ENCODE assay signal across 8 mouse cellular contexts in the genomic region with DNA sequence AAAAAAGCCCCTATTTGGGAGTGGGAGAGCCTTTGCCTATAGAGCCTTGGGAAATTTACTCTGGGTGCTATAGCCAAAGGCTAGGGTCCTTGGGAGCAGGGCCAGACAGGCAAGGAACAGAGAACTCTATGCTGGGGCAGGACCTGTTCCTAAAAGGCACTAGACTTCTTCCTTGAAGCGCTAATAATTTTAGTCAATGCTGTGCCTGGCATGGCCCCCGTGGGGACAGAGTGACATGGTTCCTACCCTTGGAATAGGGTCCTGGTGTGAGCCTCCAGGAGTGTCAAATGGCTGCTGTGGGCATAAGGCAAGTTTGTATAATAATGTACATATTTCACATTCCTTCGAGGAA. TPM values are rescaled to one million over a fixed set of nuclear protein-coding genes. Genes with fewer than 3 reads are reported as not detected.
A peak's percentile ranks its signal among the peaks of the same experiment; 100 is the strongest.
DNase-seq lines count a peak whose midpoint lies in the region; ATAC-seq and TF ChIP-seq lines count a peak whose summit lies in the region.

No protein-coding gene starts in this region.

- H3K36me3 ChIP-seq in heart, embryonic 11.5 days (ENCODE audit: control insufficient read depth, insufficient read depth, low read length), result no peaks in the 10 kb centered on the region
- peaks cover 3% of the 10 kb centered on the region for H3K36me3 ChIP-seq in C2C12 (ENCODE audit: control insufficient read depth, insufficient read depth)
- no peaks in the 10 kb centered on the region for H3K36me3 ChIP-seq in forebrain, embryonic 14.5 days (ENCODE audit: control insufficient read depth, insufficient read depth, low read length)
- peaks cover 3% of the 10 kb centered on the region; the same call in 1 of the 2 replicates for H3K36me3 ChIP-seq in limb, embryonic 14.5 days (ENCODE audit: control insufficient read depth, insufficient read depth, low read length)

- H3K4me1 ChIP-seq in heart, embryonic 11.5 days (ENCODE audit: control insufficient read depth, insufficient read depth, low read length), result no peaks in the 10 kb centered on the region
- 0 out of 2 replicates have a peak, but pooled peaks cover 3% of the 10 kb centered on the region for H3K4me1 ChIP-seq in forebrain, embryonic 14.5 days (ENCODE audit: control insufficient read depth, insufficient read depth, low read length)
- peaks cover 6% of the 10 kb centered on the region for H3K4me1 ChIP-seq in limb, embryonic 14.5 days (ENCODE audit: control insufficient read depth, insufficient read depth, low read length)

- H3K4me3 ChIP-seq in heart, embryonic 11.5 days (ENCODE audit: low read depth, low read length), result peak overlapping the region; percentile 58
- peak overlapping the region; percentile 53 for H3K4me3 ChIP-seq in C2C12 (ENCODE audit: insufficient read depth, poor library complexity, severe bottlenecking)
- H3K4me3 ChIP-seq in forebrain, embryonic 14.5 days (ENCODE audit: low read depth, low read length), result no peak overlapping the region
- H3K4me3 ChIP-seq in limb, embryonic 14.5 days (replicated peaks; ENCODE audit: low read length), result peak overlapping the region; percentile 49

- H3K9me3 ChIP-seq in heart, embryonic 11.5 days (replicated peaks; ENCODE audit: control insufficient read depth, low read length), result no peaks in the 10 kb centered on the region
- H3K9me3 ChIP-seq in forebrain, embryonic 14.5 days (replicated peaks; ENCODE audit: control insufficient read depth, low read length), result no peaks in the 10 kb centered on the region
- no peaks in the 10 kb centered on the region for H3K9me3 ChIP-seq in limb, embryonic 14.5 days (ENCODE audit: control insufficient read depth, low read length)

- no peaks in the 10 kb centered on the region for H3K79me3 ChIP-seq in C2C12 (ENCODE audit: low read depth)

- no peak for TF ChIP-seq CTCF in C2C12 (IDR thresholded peaks at IDR 0.05; ENCODE audit: control insufficient read depth, insufficient read depth, insufficient read length)

- DNase-seq in heart, adult 9 months (ENCODE audit: low spot score in 2 of 2), result no peak
- no peak for DNase-seq in forebrain, embryonic 14.5 days (ENCODE audit: low spot score)
- no peak for DNase-seq in limb, embryonic 14.5 days (ENCODE audit: low spot score)
- DNase-seq in spleen, postnatal 14 days (ENCODE audit: low spot score in 2 of 2), result no peak
- no peak for DNase-seq in yolk sac, embryonic 10.5 days (ENCODE audit: low spot score)

- 71% methylated on average over 3 of the region's 3 CpGs for WGBS in heart, embryonic 11.5 days (ENCODE audit: insufficient replicate concordance)
- 70% methylated on average over 3 of the region's 3 CpGs for WGBS in forebrain, embryonic 14.5 days
- 57% methylated on average over 3 of the region's 3 CpGs for WGBS in limb, embryonic 14.5 days

- peak overlapping the region; percentile 78 for H3K4me2 ChIP-seq in heart, embryonic 11.5 days
- peak overlapping the region; percentile 40; the same call in 1 of the 2 replicates for H3K4me2 ChIP-seq in forebrain, embryonic 14.5 days (ENCODE audit: low read length)
- H3K4me2 ChIP-seq in limb, embryonic 14.5 days (replicated peaks; ENCODE audit: low read depth, low read length, severe bottlenecking), result peak overlapping the region; percentile 61

- no peaks in the 10 kb centered on the region for H3K79me2 ChIP-seq in C2C12 (ENCODE audit: control insufficient read depth, insufficient read depth)

- ATAC-seq in heart, embryonic 11.5 days (replicated peaks; ENCODE audit: insufficient number of reproducible peaks, low FRiP score, low TSS enrichment), result no peak
- no peak for ATAC-seq in forebrain, embryonic 14.5 days
- no peak for ATAC-seq in limb, embryonic 14.5 days (ENCODE audit: low FRiP score, low read depth)
- no peak for ATAC-seq in CD4-positive, CD25-positive, alpha-beta regulatory T cell, adult 4 months

- no peak overlapping the region for H3K27ac ChIP-seq in heart, embryonic 11.5 days (ENCODE audit: low read depth, low read length)
- H3K27ac ChIP-seq in forebrain, embryonic 14.5 days (ENCODE audit: low read depth, low read length), result no peak overlapping the region
- H3K27ac ChIP-seq in limb, embryonic 14.5 days (replicated peaks; ENCODE audit: low read depth, low read length), result no peak overlapping the region

- H3ac ChIP-seq in C2C12 (ENCODE audit: control insufficient read depth, insufficient read length, low read depth), result no peak overlapping the region

- TF ChIP-seq POLR2A in limb, embryonic 14.5 days (IDR thresholded peaks at IDR 0.05; ENCODE audit: borderline replicate concordance, extremely low read depth, insufficient read depth, insufficient read length), result no peak

- peak overlapping the region; percentile 81 for H3K9ac ChIP-seq in heart, embryonic 11.5 days (ENCODE audit: low read depth, low read length)
- no peak overlapping the region for H3K9ac ChIP-seq in forebrain, embryonic 14.5 days (ENCODE audit: low read length)
- H3K9ac ChIP-seq in limb, embryonic 14.5 days (ENCODE audit: low read depth, low read length, severe bottlenecking), result no peak overlapping the region

- no peaks in the 10 kb centered on the region for H3K27me3 ChIP-seq in heart, embryonic 11.5 days (ENCODE audit: control insufficient read depth, insufficient read depth, low read length)
- H3K27me3 ChIP-seq in C2C12 (ENCODE audit: control insufficient read depth, insufficient read depth, insufficient read length), result no peaks in the 10 kb centered on the region
- H3K27me3 ChIP-seq in forebrain, embryonic 14.5 days (replicated peaks; ENCODE audit: control insufficient read depth, insufficient read depth, low read length), result no peaks in the 10 kb centered on the region
- H3K27me3 ChIP-seq in limb, embryonic 14.5 days (ENCODE audit: control insufficient read depth, insufficient read depth, low read length), result no peaks in the 10 kb centered on the region

TF ChIP-seq in C2C12, 6 proteins besides CTCF, POLR2A, EP300 and RAD21:
- TF ChIP-seq USF1 (IDR thresholded peaks at IDR 0.05; ENCODE audit: low read depth) (no peak), FOSL1 (IDR thresholded peaks at IDR 0.05; ENCODE audit: insufficient read depth, low read length, poor library complexity, severe bottlenecking) (no peak), CEBPB (IDR thresholded peaks at IDR 0.05; ENCODE audit: low read depth) (no peak), MYOD1 (IDR thresholded peaks at IDR 0.05; ENCODE audit: control insufficient read depth, insufficient read length, low read depth) (no peak), MYOG (IDR thresholded peaks at IDR 0.05; ENCODE audit: control insufficient read depth, extremely low read depth, insufficient read length) (no peak), MAX (IDR thresholded peaks at IDR 0.05) (no peak)

RNA-seq across cellular contexts. Expression of a gene that starts 0.5 kb away (rescaled TPM):
- polyA plus RNA-seq in heart, embryonic 11.5 days (2014; fragmentation: Nextera tagmentation; extraction: Ambion mirVana), result 1.2 and 1.3 TPM in 2 replicates
- polyA plus RNA-seq in C2C12 (2012; fragmentation: generic; extraction: Trizol), result 2.2 TPM
- polyA plus RNA-seq in forebrain, embryonic 14.5 days (2014; fragmentation: Nextera tagmentation; extraction: Ambion mirVana), result 0.33 and 0.41 TPM in 2 replicates
- 6.4 and 8.3 TPM in 2 replicates for polyA plus RNA-seq in limb, embryonic 14.5 days (2012; rRNA removed)
- polyA plus RNA-seq in limb, embryonic 14.5 days (2014; fragmentation: Nextera tagmentation; extraction: Ambion mirVana), result 1.3 and 1.5 TPM in 2 replicates
- 10 to 100 TPM; 19.7 to 25.9 TPM for polyA plus RNA-seq in CD4-positive, CD25-positive, alpha-beta regulatory T cell, adult 4 months (2017; shearing (Covaris generic))

RNA-seq across cellular contexts. Expression of a gene that starts 22.5 kb away (rescaled TPM):
- polyA plus RNA-seq in heart, embryonic 11.5 days (2014; fragmentation: Nextera tagmentation; extraction: Ambion mirVana), result 0.13 TPM in 1 of 2 replicates, not detected in the other
- polyA plus RNA-seq in C2C12 (2012; fragmentation: generic; extraction: Trizol), result not detected
- polyA plus RNA-seq in forebrain, embryonic 14.5 days (2014; fragmentation: Nextera tagmentation; extraction: Ambion mirVana), result 0.21 and 0.44 TPM in 2 replicates
- 0.12 and 0.28 TPM in 2 replicates for polyA plus RNA-seq in limb, embryonic 14.5 days (2012; rRNA removed)
- not detected in 2 replicates for polyA plus RNA-seq in limb, embryonic 14.5 days (2014; fragmentation: Nextera tagmentation; extraction: Ambion mirVana)
- 1 to 10 TPM in 1 of 2 experiments, not detected in 1; 1.3 TPM for polyA plus RNA-seq in CD4-positive, CD25-positive, alpha-beta regulatory T cell, adult 4 months (2017; shearing (Covaris generic))

RNA-seq across cellular contexts. Expression of a gene that starts 29.3 kb away (rescaled TPM):
- polyA plus RNA-seq in heart, embryonic 11.5 days (2014; fragmentation: Nextera tagmentation; extraction: Ambion mirVana), result 0.29 TPM in 1 of 2 replicates, not detected in the other
- not detected for polyA plus RNA-seq in C2C12 (2012; fragmentation: generic; extraction: Trizol)
- polyA plus RNA-seq in forebrain, embryonic 14.5 days (2014; fragmentation: Nextera tagmentation; extraction: Ambion mirVana), result 0.16 and 0.25 TPM in 2 replicates
- 0.05 and 0.13 TPM in 2 replicates for polyA plus RNA-seq in limb, embryonic 14.5 days (2012; rRNA removed)
- 0.07 TPM in 1 of 2 replicates, not detected in the other for polyA plus RNA-seq in limb, embryonic 14.5 days (2014; fragmentation: Nextera tagmentation; extraction: Ambion mirVana)
- under 1 TPM; 0.42 to 0.70 TPM for polyA plus RNA-seq in CD4-positive, CD25-positive, alpha-beta regulatory T cell, adult 4 months (2017; shearing (Covaris generic))

RNA-seq across cellular contexts. Expression of a gene that starts 39.7 kb away (rescaled TPM):
- not detected in 2 replicates for polyA plus RNA-seq in heart, embryonic 11.5 days (2014; fragmentation: Nextera tagmentation; extraction: Ambion mirVana)
- not detected for polyA plus RNA-seq in C2C12 (2012; fragmentation: generic; extraction: Trizol)
- polyA plus RNA-seq in forebrain, embryonic 14.5 days (2014; fragmentation: Nextera tagmentation; extraction: Ambion mirVana), result not detected in 2 replicates
- 0.08 and 0.10 TPM in 2 replicates for polyA plus RNA-seq in limb, embryonic 14.5 days (2012; rRNA removed)
- 0.12 and 0.19 TPM in 2 replicates for polyA plus RNA-seq in limb, embryonic 14.5 days (2014; fragmentation: Nextera tagmentation; extraction: Ambion mirVana)
- polyA plus RNA-seq in CD4-positive, CD25-positive, alpha-beta regulatory T cell, adult 4 months (2017; shearing (Covaris generic)), result under 1 TPM in 1 of 2 experiments, not detected in 1; 0.08 TPM

RNA-seq across cellular contexts. Expression of a gene that starts 45.5 kb away (rescaled TPM):
- polyA plus RNA-seq in heart, embryonic 11.5 days (2014; fragmentation: Nextera tagmentation; extraction: Ambion mirVana), result 9.1 TPM in 2 replicates
- polyA plus RNA-seq in C2C12 (2012; fragmentation: generic; extraction: Trizol), result 10.5 TPM
- polyA plus RNA-seq in forebrain, embryonic 14.5 days (2014; fragmentation: Nextera tagmentation; extraction: Ambion mirVana), result 19.2 and 21.5 TPM in 2 replicates
- 28.6 and 38.4 TPM in 2 replicates for polyA plus RNA-seq in limb, embryonic 14.5 days (2012; rRNA removed)
- 17.0 and 19.1 TPM in 2 replicates for polyA plus RNA-seq in limb, embryonic 14.5 days (2014; fragmentation: Nextera tagmentation; extraction: Ambion mirVana)
- polyA plus RNA-seq in CD4-positive, CD25-positive, alpha-beta regulatory T cell, adult 4 months (2017; shearing (Covaris generic)), result 1 to 10 TPM; 9.5 to 9.7 TPM
